Mouse (Mus musculus) cerebellum, adult 2 months (tissue): ENCODE results near the gene Klhl2.

Experiments
- CTCF ChIP-seq: fragments of 200-500 bp; IDR thresholded peaks from 2 replicates; pipeline ENCODE4 v1.5.1; 2011; ENCODE audit warnings: low read depth, mild to moderate bottlenecking, control low read depth, low read length, moderate library complexity, borderline replicate concordance; ENCODE audit not compliant: insufficient read depth
- POLR2A ChIP-seq: fragments of 200-500 bp; IDR thresholded peaks from 2 replicates; pipeline ENCODE4 v1.6.1; 2011; ENCODE audit warnings: low read length, control low read depth, borderline replicate concordance; ENCODE audit not compliant: insufficient read depth

- TF ChIP-seq CTCF = no peak
- TF ChIP-seq POLR2A = no peak
Observed at GRCm38 (mm10) chr8:64798503-64798902, 51.3 kb downstream of the Klhl2 start.
